Mouse (Mus musculus) stomach, postnatal 0 days (tissue): Measurements from ENCODE around the gene Hexa.
A peak's percentile ranks its signal among the peaks of the same experiment; 100 is the strongest.

Source experiments
- CTCF ChIP-seq: IDR thresholded peaks from 2 replicates; pipeline ENCODE4 v1.5.1; 2016; ENCODE audit warnings: antibody characterized with exemption, low read depth, mild to moderate bottlenecking, moderate library complexity
- EP300 ChIP-seq: optimal IDR thresholded peaks from 2 replicates; pipeline ENCODE3; 2016; ENCODE audit warnings: antibody characterized with exemption

GRCm38 (mm10) chr9:59517127-59517526 lies 22.2 kb upstream of the Hexa start:
- no peak for TF ChIP-seq EP300
- TF ChIP-seq CTCF: peak; percentile 49
